Mouse (Mus musculus) ES-E14 (cell line): ENCODE measurements around the gene Lrrc28. TPM values are rescaled to one million over a fixed set of nuclear protein-coding genes. Genes with fewer than 3 reads are reported as not detected.

Experiments
- DNase-seq: peaks from one replicate; pipeline ENCODE4 v3.0.0-alpha.2; 2013; ENCODE audit warnings: low read depth, low spot score
- H3K27ac ChIP-seq: 2 replicates; pipeline ENCODE4 v1.5.1; 2012; ENCODE audit warnings: low read depth, mild to moderate bottlenecking, low read length, moderate library complexity, mixed read lengths; ENCODE audit not compliant: poor library complexity, insufficient read depth, severe bottlenecking
- H3K36me3 ChIP-seq: 2 replicates; pipeline ENCODE4 v1.6.1; 2012; ENCODE audit warnings: mild to moderate bottlenecking, low read length, moderate library complexity, mixed read lengths; ENCODE audit not compliant: control insufficient read depth, poor library complexity, insufficient read depth, severe bottlenecking
- H3K4me1 ChIP-seq, 2 experiments: fragments of 150-350 bp in 1 of 2; sonication (generic) in 1 of 2; 2 replicates each; pipeline ENCODE4 v1.6.1; 2012; ENCODE audit warnings: low read length in 2 of 2, mild to moderate bottlenecking in 1 of 2, mixed read lengths in 1 of 2; ENCODE audit not compliant: control insufficient read depth in 2 of 2, insufficient read depth in 2 of 2, poor library complexity in 1 of 2
- H3K4me3 ChIP-seq, 2 experiments: fragments of 150-350 bp in 1 of 2; sonication (generic) in 1 of 2; 2 replicates each; pipeline ENCODE4 v1.5.1; 2012; ENCODE audit warnings: low read length in 2 of 2, low read depth in 1 of 2, mild to moderate bottlenecking in 1 of 2, mixed read lengths in 1 of 2; ENCODE audit not compliant: insufficient read depth in 1 of 2, poor library complexity in 1 of 2, severe bottlenecking in 1 of 2
- H3K9ac ChIP-seq: 2 replicates; pipeline ENCODE4 v1.6.1; 2012; ENCODE audit warnings: low read depth, mild to moderate bottlenecking, low read length, mixed read lengths; ENCODE audit not compliant: poor library complexity, insufficient read depth, severe bottlenecking
- H3K9me3 ChIP-seq: fragments of 150-350 bp; sonication (generic); 2 replicates; pipeline ENCODE4 v1.6.1; 2012; ENCODE audit warnings: low read depth, mild to moderate bottlenecking, low read length; ENCODE audit not compliant: control insufficient read depth, insufficient read depth
- CHD2 ChIP-seq: IDR thresholded peaks from 2 replicates; pipeline ENCODE4 v1.6.1; 2014; ENCODE audit warnings: mild to moderate bottlenecking, low read depth, low read length, inconsistent platforms
- HCFC1 ChIP-seq: IDR thresholded peaks from 2 replicates; pipeline ENCODE4 v1.6.1; 2012; ENCODE audit warnings: low read length, inconsistent platforms, borderline replicate concordance; ENCODE audit not compliant: insufficient read depth
- MAFK ChIP-seq: IDR thresholded peaks from 2 replicates; pipeline ENCODE4 v1.6.1; 2014; ENCODE audit warnings: mild to moderate bottlenecking, low read depth, low read length, inconsistent platforms; ENCODE audit not compliant: insufficient read depth
- ZC3H11A ChIP-seq: IDR thresholded peaks from 2 replicates; pipeline ENCODE4 v1.6.1; 2012; ENCODE audit warnings: low read depth, mild to moderate bottlenecking, inconsistent platforms, low read length, borderline replicate concordance
- ZNF384 ChIP-seq: IDR thresholded peaks from 2 replicates; pipeline ENCODE4 v1.6.1; 2012; ENCODE audit warnings: low read depth, low read length, inconsistent platforms
- in situ Hi-C, 2 experiments: fragments of 600-800 bp; cut with MboI; formaldehyde crosslinking; loops; one replicate each; pipeline ENCODE4 v1.15.1; 2025; ENCODE audit warnings: low sequenced_read_pairs in 2 of 2, inconsistent platforms in 1 of 2; ENCODE audit not compliant: unreplicated experiment in 2 of 2
- total RNA-seq: library from RNA; depleted of rRNA; stranded (reverse); fragments of 300-350 nt; gene quantifications from 2 replicates; pipeline ENCODE4 v1.2.3, GENCODE M21; 2012

Lrrc28 gene
- total RNA-seq, 1 experiment = 25.0 TPM

GRCm38 (mm10) chr7:67607669-67608347 is 37.3 kb downstream of the Lrrc28 start:
- H3K4me3 ChIP-seq = no peak overlapping the region
- H3K27ac ChIP-seq = no peak overlapping the region
- TF ChIP-seq MAFK = no peak
- in situ Hi-C loops = no loop called here
- H3K4me1 ChIP-seq = peaks cover 0 to 2% of the 10 kb centered on the region in 2 experiments; a peak in 1 of 4 replicates
- no peak for DNase-seq
- H3K9me3 ChIP-seq = no peaks in the 10 kb centered on the region
- no peaks in the 10 kb centered on the region; the same call in 1 of the 2 replicates for H3K36me3 ChIP-seq
- H3K9ac ChIP-seq = no peak overlapping the region

- in situ Hi-C loops = no loop called here
- peaks cover 0 to 2% of the 10 kb centered on the region in 2 experiments; a peak in 1 of 4 replicates for H3K4me1 ChIP-seq
- H3K9me3 ChIP-seq = no peaks in the 10 kb centered on the region
- no peak overlapping the region for H3K27ac ChIP-seq
- H3K9ac ChIP-seq = no peak overlapping the region
- no peak overlapping the region for H3K4me3 ChIP-seq
- TF ChIP-seq MAFK (no peak), CHD2 (no peak), ZNF384 (no peak)
- no peak for DNase-seq
- H3K36me3 ChIP-seq = no peaks in the 10 kb centered on the region
Observed at GRCm38 (mm10) chr7:67606250-67606649, 38.8 kb downstream of the Lrrc28 start.

GRCm38 (mm10) chr7:67605114-67605513 is 40.0 kb downstream of the Lrrc28 start:
- TF ChIP-seq MAFK = no peak
- TF ChIP-seq ZNF384 = no peak
- TF ChIP-seq HCFC1 = no peak
- no peak for TF ChIP-seq CHD2
- TF ChIP-seq ZC3H11A = no peak
- Histone ChIP-seq H3K9me3 (no peaks in the 10 kb centered on the region), H3K9ac (no peak overlapping the region), H3K27ac (no peak overlapping the region), H3K4me1 (peaks cover 0 to 2% of the 10 kb centered on the region in 2 experiments; a peak in 1 of 4 replicates), H3K36me3 (no peaks in the 10 kb centered on the region), H3K4me3 (no peak overlapping the region)
- no peak for DNase-seq
- in situ Hi-C loops = no loop called here

GRCm38 (mm10) chr7:67598050-67598449 is 47.0 kb downstream of the Lrrc28 start:
- TF ChIP-seq CHD2 (no peak), MAFK (no peak), HCFC1 (no peak), ZNF384 (no peak), ZC3H11A (no peak)
- in situ Hi-C loops = no loop called here
- H3K9me3 ChIP-seq = no peaks in the 10 kb centered on the region

GRCm38 (mm10) chr7:67596961-67597360 is 48.1 kb downstream of the Lrrc28 start:
- Histone ChIP-seq H3K27ac (no peak overlapping the region), H3K4me3 (no peak overlapping the region), H3K9me3 (no peaks in the 10 kb centered on the region), H3K9ac (no peak overlapping the region), H3K4me1 (no peaks in the 10 kb centered on the region; a peak in 1 of 4 replicates), H3K36me3 (no peaks in the 10 kb centered on the region)
- no peak for DNase-seq
- in situ Hi-C loops = no loop called here
- no peak for TF ChIP-seq ZNF384
- no peak for TF ChIP-seq CHD2
- TF ChIP-seq MAFK = no peak
- TF ChIP-seq HCFC1 = no peak
- no peak for TF ChIP-seq ZC3H11A

More at GRCm38 (mm10) chr7:67598050-67598449, 47.0 kb downstream of the Lrrc28 start:
- Histone ChIP-seq H3K4me3 (no peak overlapping the region), H3K4me1 (no peaks in the 10 kb centered on the region; a peak in 1 of 4 replicates), H3K36me3 (no peaks in the 10 kb centered on the region), H3K27ac (no peak overlapping the region), H3K9ac (no peak overlapping the region)
- DNase-seq = no peak
